Mouse (Mus musculus) CH12.LX (cell line): ENCODE measurements around the gene Rnf41. TPM values are rescaled to one million over a fixed set of nuclear protein-coding genes. Genes with fewer than 3 reads are reported as not detected.

ENCODE experiments used
- DNase-seq: peaks from one replicate; pipeline ENCODE4 v3.0.0-alpha.2; 2013; ENCODE audit errors: extremely low read depth
- H3K27ac ChIP-seq: 2 replicates; pipeline ENCODE4 v1.5.1; 2012; ENCODE audit warnings: low read depth, mild to moderate bottlenecking, control low read depth, moderate library complexity; ENCODE audit not compliant: insufficient read depth
- H3K27me3 ChIP-seq: replicated peaks from 2 replicates; pipeline ENCODE3; 2012; ENCODE audit warnings: inconsistent platforms
- H3K36me3 ChIP-seq, 2 experiments: replicated peaks in 1 of 2; 2 replicates each; pipeline versions ENCODE3 to v1.6.1; 2012; ENCODE audit warnings: inconsistent platforms in 1 of 2, low read length in 1 of 2, mild to moderate bottlenecking in 1 of 2, mixed read lengths in 1 of 2, moderate library complexity in 1 of 2; ENCODE audit not compliant: control insufficient read depth in 1 of 2, insufficient read depth in 1 of 2
- H3K4me1 ChIP-seq, 2 experiments: 2 replicates each; pipeline ENCODE4 v1.6.1; 2012; ENCODE audit warnings: inconsistent platforms in 1 of 2, moderate library complexity in 1 of 2; ENCODE audit not compliant: insufficient read depth in 2 of 2, control insufficient read depth in 1 of 2
- H3K4me2 ChIP-seq: 2 replicates; pipeline ENCODE4 v1.6.1; 2012; ENCODE audit warnings: low read depth, mild to moderate bottlenecking, control low read depth; ENCODE audit not compliant: poor library complexity, insufficient read depth, severe bottlenecking
- H3K4me3 ChIP-seq, 3 experiments: fragments of 150-350 bp in 1 of 3; sonication (generic) in 1 of 3; replicated peaks in 1 of 3; 2 replicates each; pipeline versions ENCODE3 to v1.5.1; 2011 to 2012; ENCODE audit warnings: low read depth in 2 of 3, low read length in 2 of 3, mild to moderate bottlenecking in 2 of 3, moderate library complexity in 2 of 3, control low read depth in 1 of 3, improper control_type of control experiment in 1 of 3, inconsistent platforms in 1 of 3, mixed read lengths in 1 of 3; ENCODE audit not compliant: poor library complexity in 1 of 3
- H3K79me2 ChIP-seq: replicated peaks from 2 replicates; pipeline ENCODE4 v1.6.1; 2012; ENCODE audit warnings: mild to moderate bottlenecking, moderate library complexity; ENCODE audit not compliant: control insufficient read depth, poor library complexity, insufficient read depth, severe bottlenecking; ENCODE audit errors: extremely low read depth
- H3K9ac ChIP-seq: 2 replicates; pipeline ENCODE4 v1.6.1; 2012; ENCODE audit warnings: low read depth, mild to moderate bottlenecking, control low read depth, moderate library complexity; ENCODE audit not compliant: insufficient read depth
- H3K9me3 ChIP-seq: replicated peaks from 2 replicates; pipeline ENCODE3; 2012; ENCODE audit warnings: low read length, inconsistent platforms, mixed read lengths
- E2F4 ChIP-seq: IDR thresholded peaks from 2 replicates; pipeline ENCODE4 v1.6.1; 2011; ENCODE audit warnings: low read depth, low read length, improper control_type of control experiment; ENCODE audit not compliant: insufficient replicate concordance
- EP300 ChIP-seq: IDR thresholded peaks from 2 replicates; pipeline ENCODE4 v1.6.1; 2011; ENCODE audit warnings: low read length, improper control_type of control experiment
- ETS1 ChIP-seq: conservative IDR thresholded peaks from 2 replicates; pipeline ENCODE4 v1.6.1; 2012; ENCODE audit warnings: low read depth, mild to moderate bottlenecking, inconsistent platforms, low read length, improper control_type of control experiment, moderate library complexity
- GABPA ChIP-seq: IDR thresholded peaks from 2 replicates; pipeline ENCODE4 v1.6.1; 2012; ENCODE audit warnings: low read depth, low read length, improper control_type of control experiment, inconsistent platforms; ENCODE audit not compliant: insufficient replicate concordance
- JUN ChIP-seq: IDR thresholded peaks from 2 replicates; pipeline ENCODE4 v1.6.1; 2011; ENCODE audit warnings: low read depth, mild to moderate bottlenecking, low read length, improper control_type of control experiment, moderate library complexity; ENCODE audit not compliant: insufficient read depth
- JUND ChIP-seq: conservative IDR thresholded peaks from 2 replicates; pipeline ENCODE4 v1.6.1; 2011; ENCODE audit warnings: low read depth, low read length, improper control_type of control experiment
- MAX ChIP-seq: IDR thresholded peaks from 2 replicates; pipeline ENCODE4 v1.6.1; 2011; ENCODE audit warnings: low read length, improper control_type of control experiment
- MEF2A ChIP-seq: IDR thresholded peaks from 2 replicates; pipeline ENCODE4 v1.6.1; 2014; ENCODE audit warnings: low read depth, mild to moderate bottlenecking, inconsistent platforms, low read length, improper control_type of control experiment, borderline replicate concordance
- MYC ChIP-seq: IDR thresholded peaks from 2 replicates; pipeline ENCODE4 v1.6.1; 2011; ENCODE audit warnings: low read depth, mild to moderate bottlenecking, improper control_type of control experiment, low read length
- NRF1 ChIP-seq: IDR thresholded peaks from 2 replicates; pipeline ENCODE4 v1.6.1; 2014; ENCODE audit warnings: low read depth, mild to moderate bottlenecking, inconsistent platforms, low read length, improper control_type of control experiment, moderate library complexity
- PAX5 ChIP-seq: IDR thresholded peaks from 2 replicates; pipeline ENCODE4 v1.6.1; 2012; ENCODE audit warnings: low read length, inconsistent platforms, mixed read lengths
- POLR2A ChIP-seq: IDR thresholded peaks from 2 replicates; pipeline ENCODE4 v1.6.1; 2011; ENCODE audit warnings: low read depth, mild to moderate bottlenecking, improper control_type of control experiment, low read length
- POLR2AphosphoS2 ChIP-seq: IDR thresholded peaks from 2 replicates; pipeline ENCODE4 v1.6.1; 2011; ENCODE audit warnings: low read depth, low read length, improper control_type of control experiment
- RCOR1 ChIP-seq: conservative IDR thresholded peaks from 2 replicates; pipeline ENCODE4 v1.6.1; 2012; ENCODE audit warnings: low read depth, mild to moderate bottlenecking, inconsistent platforms, low read length, improper control_type of control experiment
- SMC3 ChIP-seq: IDR thresholded peaks from 2 replicates; pipeline ENCODE4 v1.6.1; 2011; ENCODE audit warnings: low read depth, low read length, improper control_type of control experiment
- TCF12 ChIP-seq: IDR thresholded peaks from 2 replicates; pipeline ENCODE4 v1.6.1; 2014; ENCODE audit warnings: low read depth, mild to moderate bottlenecking, inconsistent platforms, low read length, improper control_type of control experiment
- USF1 ChIP-seq: IDR thresholded peaks from 2 replicates; pipeline ENCODE4 v1.6.1; 2014; ENCODE audit warnings: low read depth, mild to moderate bottlenecking, inconsistent platforms, low read length, improper control_type of control experiment
- dilution Hi-C: fragments of 300-500 bp; cut with MboI; formaldehyde crosslinking; loops from 2 replicates; pipeline ENCODE4 v1.14.3; 2020; ENCODE audit warnings: low sequenced_read_pairs; ENCODE audit not compliant: extremely low pct_unique_long_range_greater_than_20kb, extremely low pct_ligation_motif_present
- in situ Hi-C: fragments of 300-500 bp; cut with MboI; formaldehyde crosslinking; loops from 3 replicates; pipeline ENCODE4 v1.14.3; 2019; ENCODE audit warnings: low sequenced_read_pairs, low pct_ligation_motif_present, low pct_unique_long_range_greater_than_20kb, mixed read lengths
- polyA plus RNA-seq: library from polyadenylated mRNA; unstranded; fragments of >175 nt; gene quantifications from 2 replicates; pipeline ENCODE4 v1.2.1, GENCODE M21; 2012; ENCODE audit warnings: low read depth; ENCODE audit not compliant: insufficient read length
- total RNA-seq, 2 experiments: library from RNA; depleted of rRNA; stranded (reverse); fragments of 300-350 nt in 1 of 2; fragments of >200 nt in 1 of 2; gene quantifications; 2 replicates each; pipeline ENCODE4 v1.2.3; 2012 to 2014

The Rnf41 gene
- total and polyA plus RNA-seq, 3 experiments: 15.3 to 19.9 (median 17.4) TPM

GRCm38 (mm10) chr10:128429454-128429853 is 18.0 kb downstream of the Rnf41 start:
- no peak overlapping the region for H3K9ac ChIP-seq
- no peak overlapping the region for H3K4me3 ChIP-seq
- H3K4me1 ChIP-seq: peaks cover 0 to 11% of the 10 kb centered on the region in 2 experiments; a peak in 2 of 4 replicates
- DNase-seq: no peak
- no peak overlapping the region for H3K27ac ChIP-seq
- no peaks in the 10 kb centered on the region for H3K27me3 ChIP-seq
- dilution Hi-C loops: no loop called here
- peaks cover 32 to 76% of the 10 kb centered on the region in 2 experiments for H3K36me3 ChIP-seq
- H3K9me3 ChIP-seq: no peaks in the 10 kb centered on the region
- H3K4me2 ChIP-seq: no peak overlapping the region
- no peaks in the 10 kb centered on the region for H3K79me2 ChIP-seq
- no peak for TF ChIP-seq JUND
- TF ChIP-seq E2F4: no peak
- TF ChIP-seq EP300: no peak
- in situ Hi-C loops: no loop called here

- dilution Hi-C loops: no loop called here
- Histone ChIP-seq H3K4me3 (no peak overlapping the region), H3K9me3 (no peaks in the 10 kb centered on the region), H3K36me3 (peaks cover 60 to 86% of the 10 kb centered on the region in 2 experiments), H3K4me1 (peaks cover 5 to 25% of the 10 kb centered on the region in 2 experiments), H3K9ac (no peak overlapping the region), H3K79me2 (no peaks in the 10 kb centered on the region), H3K27me3 (no peaks in the 10 kb centered on the region), H3K4me2 (no peak overlapping the region)
- DNase-seq: no peak
- TF ChIP-seq POLR2A (no peak), GABPA (no peak), POLR2AphosphoS2 (no peak), TCF12 (no peak), JUN (no peak), NRF1 (no peak), SMC3 (no peak), MAX (no peak), PAX5 (no peak), RCOR1 (no peak), MEF2A (no peak), ETS1 (no peak), MYC (no peak), USF1 (no peak)
- TF ChIP-seq, all 38 proteins: peak for 0
- no peak overlapping the region for H3K27ac ChIP-seq
- in situ Hi-C loops: no loop called here
Measured at GRCm38 (mm10) chr10:128433417-128433816, 22.0 kb downstream of the Rnf41 start.
